19 mouse cellular contexts compared by ENCODE assay signal in genomic region chr3:137211667-137212066, GRCm38 (mm10).
DNase-seq lines count a peak whose midpoint lies in the region; ATAC-seq and TF ChIP-seq lines count a peak whose summit lies in the region.
"Had no signal": no experiment of that assay in that cellular context is flagged by ENCODE, and none has a peak within 500 bp of the region (broad histone marks: within the 10 kb centered on the region; RNA-seq: fewer than 3 reads in every experiment).

No protein-coding gene starts in this region.

- peak overlapping the region; percentile 88 for H3K27ac ChIP-seq in layer of hippocampus, adult 2 months
- no peak overlapping the region for H3K27ac ChIP-seq in heart, embryonic 10.5 days
- H3K27ac ChIP-seq: embryonic facial prominence, embryonic 12.5 days; hindbrain, embryonic 13.5 days; limb, embryonic 15.5 days; neural tube, embryonic 13.5 days had no signal

- H3K4me3 ChIP-seq in layer of hippocampus, adult 2 months: no peak overlapping the region
- no peak overlapping the region for H3K4me3 ChIP-seq in heart, embryonic 10.5 days
- H3K4me3 ChIP-seq: embryonic facial prominence, embryonic 12.5 days; hindbrain, embryonic 13.5 days; limb, embryonic 15.5 days; neural tube, embryonic 13.5 days had no signal

- WGBS in heart, embryonic 10.5 days: 80% methylated on average over 3 of the region's 3 CpGs

- peak; percentile 56 for ATAC-seq in cerebellum, adult (ENCODE audit: insufficient number of reproducible peaks, low FRiP score, low TSS enrichment)

- no peaks in the 10 kb centered on the region for H3K9me3 ChIP-seq in heart, embryonic 10.5 days
- H3K9me3 ChIP-seq: embryonic facial prominence, embryonic 12.5 days; hindbrain, embryonic 13.5 days; limb, embryonic 15.5 days; neural tube, embryonic 13.5 days had no signal

- no peak for TF ChIP-seq CTCF in layer of hippocampus, adult 2 months (conservative IDR thresholded peaks at IDR 0.05)

- intact Hi-C loops in left cerebral cortex, postnatal 36 days (cut with DNase I): loop anchor here (2.0 to 5.0 kb wide), 2 partner anchors 203 to 214 kb away; no protein-coding TSS in a partner anchor

- no peak for DNase-seq in cerebellum, adult 11-12 months
- DNase-seq in layer of hippocampus, adult 18-20 months (ENCODE audit: low spot score in 2 of 2): peak; percentile 35 to 69
- DNase-seq in layer of hippocampus, postnatal 25 days (ENCODE audit: extremely low spot score in 1 of 2, low spot score in 1 of 2): no peak
- DNase-seq in layer of hippocampus, adult 2 months (ENCODE audit: low spot score in 2 of 2): peak; percentile 19 to 69
- DNase-seq in left cerebral cortex, postnatal 36 days (ENCODE audit: low spot score in 2 of 2): peak; percentile 20 to 23
- DNase-seq in heart, embryonic 10.5 days (ENCODE audit: low spot score): no peak
- DNase-seq in gastrocnemius, postnatal 25 days: no peak
- DNase-seq: cerebellum, postnatal 25 days; gastrocnemius, postnatal 36 days; kidney, adult 11 months; kidney, postnatal 4 days; lung, adult 18-20 months; lung, postnatal 4 days; thymus, postnatal 14 days had no signal

- H3K4me1 ChIP-seq in heart, embryonic 10.5 days: no peaks in the 10 kb centered on the region
- H3K4me1 ChIP-seq: embryonic facial prominence, embryonic 12.5 days; hindbrain, embryonic 13.5 days; limb, embryonic 15.5 days; neural tube, embryonic 13.5 days had no signal

- no peaks in the 10 kb centered on the region for H3K27me3 ChIP-seq in heart, embryonic 10.5 days (ENCODE audit: insufficient read depth, poor library complexity, severe bottlenecking)
- H3K27me3 ChIP-seq: embryonic facial prominence, embryonic 12.5 days; hindbrain, embryonic 13.5 days; limb, embryonic 15.5 days; neural tube, embryonic 13.5 days had no signal

- no peaks in the 10 kb centered on the region for H3K36me3 ChIP-seq in heart, embryonic 10.5 days
- H3K36me3 ChIP-seq: embryonic facial prominence, embryonic 12.5 days; hindbrain, embryonic 13.5 days; limb, embryonic 15.5 days; neural tube, embryonic 13.5 days had no signal

Comparison
In these comparisons a context has a peak if more than half of its experiments do, and no peak if none do; other contexts are left out.
1. DNase-seq: peak in layer of hippocampus, adult 18-20 months (2 of 2), layer of hippocampus, adult 2 months (2 of 2) and left cerebral cortex, postnatal 36 days (2 of 2); none in cerebellum, adult 11-12 months (single experiment), layer of hippocampus, postnatal 25 days (0 of 2), heart, embryonic 10.5 days (single experiment) and gastrocnemius, postnatal 25 days (single experiment).